Mouse (Mus musculus) embryo, embryonic 10.5 days (tissue): ENCODE results near the gene Inafm2.
A peak's percentile ranks its signal among the peaks of the same experiment; 100 is the strongest.

Experiments
- DNase-seq: peaks from one replicate; pipeline ENCODE4 v3.0.0-alpha.2; 2015; ENCODE audit warnings: low spot score

Gene Inafm2

DNA sequence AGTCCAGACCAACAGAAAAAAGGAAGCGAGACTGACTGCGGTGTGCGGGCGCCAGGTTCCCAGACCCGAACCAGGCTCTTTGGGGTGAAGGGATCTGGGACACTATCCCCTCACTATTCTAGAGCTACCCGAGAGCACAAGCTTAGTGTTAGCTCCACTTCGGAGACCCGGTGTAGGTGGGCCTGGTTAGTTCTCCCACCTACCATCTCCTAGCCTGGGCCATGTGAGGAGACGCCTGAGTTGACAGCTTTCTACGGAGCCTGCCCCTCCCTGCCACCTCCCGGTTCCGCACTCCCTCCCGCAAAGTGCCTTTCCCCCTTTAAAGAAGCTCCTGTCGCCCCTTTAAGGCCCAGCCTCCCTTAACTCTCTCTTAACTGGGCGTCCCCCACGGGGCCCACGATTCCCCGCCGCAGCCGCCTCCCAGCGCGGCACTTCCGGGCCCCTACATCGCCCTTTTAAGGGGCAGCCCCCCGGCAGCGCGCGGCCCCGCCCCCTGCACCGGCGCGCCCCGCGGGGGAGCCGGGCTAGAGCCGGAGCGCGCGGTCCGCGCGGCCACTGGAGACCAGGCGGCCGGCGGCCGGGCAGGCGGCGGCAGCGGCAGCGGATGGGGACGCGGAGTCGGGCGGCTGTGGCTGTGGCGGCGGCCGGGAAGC is at the start of gene Inafm2:
Gene Inafm2 (plus strand): TSS at position 527 of the 653 bp plus-strand sequence.
- DNase-seq = peak; percentile 92

DNA sequence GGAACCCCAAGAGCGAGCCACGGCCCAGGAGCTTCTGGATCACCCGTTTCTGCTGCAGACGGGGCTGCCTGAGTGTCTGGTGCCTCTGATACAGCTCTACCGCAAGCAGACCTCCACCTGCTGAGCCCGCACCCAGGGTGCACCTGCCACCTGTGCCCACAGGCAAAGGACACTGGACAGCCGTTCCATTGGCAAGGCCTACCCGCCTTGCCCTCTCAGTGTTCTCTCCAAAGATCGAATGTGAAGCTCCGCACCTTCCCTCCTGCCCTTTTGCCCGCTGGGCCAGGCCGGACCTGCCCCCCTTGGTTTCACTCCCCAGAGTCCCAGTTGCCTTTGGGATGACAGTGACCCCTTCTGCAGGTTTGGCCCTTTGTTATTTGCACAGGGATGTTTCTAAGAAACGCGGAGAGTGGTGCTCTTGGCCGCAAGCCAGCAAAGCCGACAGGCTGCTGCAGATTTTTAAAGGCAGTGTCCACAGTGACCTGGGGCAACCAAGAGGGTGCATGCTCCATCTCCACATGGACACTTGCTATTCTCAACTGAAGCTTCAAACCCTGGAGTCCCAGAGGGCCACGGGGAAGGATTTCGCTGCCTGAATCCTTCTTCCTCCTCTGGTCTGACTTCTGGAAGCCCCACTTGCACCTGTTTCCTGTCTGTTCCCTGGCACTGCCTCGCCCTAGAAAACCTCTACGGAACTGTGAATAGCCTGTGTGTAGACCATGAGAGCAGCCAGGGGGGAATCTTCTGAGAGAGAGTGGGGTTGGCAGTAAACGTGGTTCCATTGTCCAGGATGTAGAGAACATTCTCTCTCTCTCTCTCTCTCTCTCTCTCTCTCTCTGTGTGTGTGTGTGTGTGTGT is 48.9 kb upstream of the Inafm2 start:
- DNase-seq = no peak

DNA sequence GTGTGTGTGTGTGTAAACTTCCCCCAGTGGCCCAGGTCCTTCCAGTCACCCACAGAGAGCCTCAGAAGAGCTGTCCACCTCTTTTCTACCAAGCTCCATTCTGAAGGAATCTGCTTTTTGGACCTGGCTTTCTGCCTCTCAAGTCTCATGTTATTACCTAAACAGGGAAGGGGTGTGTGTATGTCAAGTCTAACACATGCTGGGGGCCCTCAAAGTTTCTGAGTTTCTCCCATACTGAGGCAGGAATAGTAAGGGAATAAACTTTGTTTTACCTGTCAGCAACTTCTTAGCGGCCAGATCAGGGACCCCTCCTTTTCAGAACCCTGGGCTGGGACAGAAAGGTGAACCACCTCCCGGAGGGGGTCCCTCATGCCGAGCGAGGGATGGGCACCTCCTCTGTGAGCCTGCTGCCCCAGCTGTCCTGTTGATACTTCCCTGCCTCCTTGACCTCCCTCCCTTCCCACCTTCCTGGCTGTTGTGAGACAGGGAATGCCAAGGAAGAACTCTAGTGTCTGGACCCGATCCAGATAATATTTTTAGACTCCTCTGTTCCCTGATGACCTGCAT is 48.2 kb upstream of the Inafm2 start:
- no peak for DNase-seq

DNA sequence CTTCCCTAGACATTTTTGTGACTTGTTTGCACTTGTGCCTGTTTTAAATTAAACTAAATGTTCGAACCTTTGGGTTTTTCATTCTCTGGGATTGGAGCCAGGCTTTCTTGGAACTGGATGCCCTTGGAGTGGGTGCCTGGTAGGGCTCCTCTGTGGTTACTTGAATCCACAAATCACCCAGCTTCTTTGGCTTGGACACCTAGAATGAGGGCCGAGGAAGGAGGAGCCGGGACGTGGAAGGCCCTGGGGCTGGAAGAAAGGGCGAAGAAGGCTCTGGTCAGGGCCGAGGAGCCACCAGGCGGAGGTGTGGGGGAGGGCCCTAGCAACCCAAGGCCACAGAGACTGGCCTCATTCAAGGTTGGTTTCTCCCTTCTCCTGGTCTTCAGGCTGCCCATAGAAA is 47.6 kb upstream of the Inafm2 start:
- no peak for DNase-seq

DNA sequence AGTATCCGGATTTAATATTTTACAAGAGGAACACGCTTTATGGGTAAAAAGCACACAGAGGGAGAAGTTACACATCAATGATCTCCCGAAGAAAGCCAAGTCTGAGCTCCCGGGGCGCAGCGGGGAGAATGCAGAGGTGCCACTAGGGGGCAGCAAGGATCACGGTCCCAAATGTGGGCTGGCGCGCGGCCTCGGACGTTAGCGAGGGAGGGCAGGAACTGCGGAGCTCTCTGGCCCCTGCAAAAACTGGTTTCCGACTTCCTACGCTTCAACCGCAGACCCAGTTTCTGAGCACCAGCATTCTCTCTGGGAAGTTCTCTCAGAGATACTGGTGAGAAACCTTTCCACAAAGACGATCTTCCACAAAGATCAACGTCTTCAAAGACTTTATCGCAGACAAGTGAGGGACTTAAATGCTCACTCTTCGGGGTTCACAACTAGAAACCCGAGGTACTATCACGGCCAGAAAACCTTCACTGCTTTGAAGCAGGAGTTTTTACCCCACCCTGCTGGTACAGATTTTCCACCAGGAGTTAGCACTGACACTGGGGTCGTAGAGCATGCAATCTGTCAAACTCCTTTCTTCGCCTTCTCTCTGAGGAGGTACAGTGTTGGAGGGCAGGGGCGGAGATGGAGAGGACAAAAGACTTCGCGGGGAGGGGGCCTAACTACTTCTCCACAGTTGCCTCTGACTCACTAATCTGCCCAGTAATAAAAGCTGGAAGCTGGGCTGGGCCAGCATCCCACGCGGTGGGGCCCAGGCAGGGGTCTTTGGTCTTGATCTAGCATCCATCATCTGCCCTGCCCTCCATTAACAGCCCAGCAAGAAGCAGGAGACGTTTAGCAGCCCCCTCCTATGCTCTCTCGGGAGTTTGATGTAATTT is 45.1 kb upstream of the Inafm2 start:
- peak; percentile 89 for DNase-seq

DNA sequence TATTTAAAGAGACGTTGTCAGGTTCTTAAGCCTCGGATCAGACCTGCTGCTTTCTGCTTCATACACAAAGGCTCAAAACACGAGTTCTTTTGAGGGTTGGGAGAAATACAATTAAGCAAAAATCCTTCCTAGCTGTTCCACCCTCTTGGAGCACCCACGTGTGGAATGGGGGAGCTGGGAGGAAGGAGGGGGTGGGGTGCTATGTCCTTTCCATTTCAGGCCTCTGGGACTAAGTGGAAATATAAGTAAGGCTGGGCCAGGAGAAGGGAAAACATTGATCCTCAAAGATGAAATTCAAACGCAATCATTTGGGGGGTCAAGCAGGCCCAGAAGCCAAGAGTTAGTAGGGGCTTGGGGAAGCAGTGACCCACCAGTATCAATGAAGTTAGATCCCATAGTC is 44.4 kb upstream of the Inafm2 start:
- peak; percentile 55 for DNase-seq

DNA sequence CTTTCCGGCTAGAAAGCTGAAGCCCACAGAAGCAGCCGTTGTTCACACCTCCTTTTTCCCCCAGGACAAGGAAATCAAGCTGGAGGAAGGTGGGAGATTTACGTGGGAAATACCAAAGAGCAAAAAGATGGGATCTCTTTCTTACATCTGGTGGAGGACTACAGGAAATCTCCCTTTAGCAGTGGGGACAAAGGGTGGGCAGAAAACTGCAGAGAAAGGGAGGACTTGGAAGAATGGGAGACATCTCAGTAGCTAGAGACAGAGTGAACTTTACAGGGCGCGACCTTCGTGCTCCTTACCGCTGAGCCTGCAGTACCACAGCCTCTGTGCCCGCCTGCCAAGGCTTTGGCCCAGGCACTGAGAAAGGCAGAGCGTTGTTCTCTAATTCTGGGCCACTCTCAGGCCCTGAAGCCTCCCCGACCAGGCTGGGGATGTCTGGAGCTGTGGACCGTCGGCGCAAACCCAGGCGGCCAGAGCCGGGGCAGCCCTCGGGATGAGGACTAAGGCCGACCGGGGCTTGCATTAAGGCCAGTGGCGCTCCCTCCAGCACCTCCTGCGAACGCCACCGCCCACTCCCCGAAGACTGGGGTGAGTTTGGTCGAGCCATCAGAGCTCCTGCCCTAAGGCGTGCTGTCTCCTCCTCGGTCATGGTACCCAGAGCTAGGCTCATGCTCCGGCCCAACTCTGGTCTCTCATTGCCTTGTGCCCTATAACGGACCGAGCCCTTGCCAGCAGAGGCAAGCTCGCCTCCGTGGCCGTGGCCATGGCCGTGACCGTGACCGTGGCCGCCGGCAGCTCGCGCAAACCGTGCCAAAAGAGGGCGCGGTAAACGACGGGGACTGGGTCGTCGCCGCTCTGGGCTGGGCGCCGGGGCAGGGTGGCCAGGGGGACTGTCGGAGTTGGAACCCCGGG is 43.3 kb upstream of the Inafm2 start:
- DNase-seq = peak; percentile 35

DNA sequence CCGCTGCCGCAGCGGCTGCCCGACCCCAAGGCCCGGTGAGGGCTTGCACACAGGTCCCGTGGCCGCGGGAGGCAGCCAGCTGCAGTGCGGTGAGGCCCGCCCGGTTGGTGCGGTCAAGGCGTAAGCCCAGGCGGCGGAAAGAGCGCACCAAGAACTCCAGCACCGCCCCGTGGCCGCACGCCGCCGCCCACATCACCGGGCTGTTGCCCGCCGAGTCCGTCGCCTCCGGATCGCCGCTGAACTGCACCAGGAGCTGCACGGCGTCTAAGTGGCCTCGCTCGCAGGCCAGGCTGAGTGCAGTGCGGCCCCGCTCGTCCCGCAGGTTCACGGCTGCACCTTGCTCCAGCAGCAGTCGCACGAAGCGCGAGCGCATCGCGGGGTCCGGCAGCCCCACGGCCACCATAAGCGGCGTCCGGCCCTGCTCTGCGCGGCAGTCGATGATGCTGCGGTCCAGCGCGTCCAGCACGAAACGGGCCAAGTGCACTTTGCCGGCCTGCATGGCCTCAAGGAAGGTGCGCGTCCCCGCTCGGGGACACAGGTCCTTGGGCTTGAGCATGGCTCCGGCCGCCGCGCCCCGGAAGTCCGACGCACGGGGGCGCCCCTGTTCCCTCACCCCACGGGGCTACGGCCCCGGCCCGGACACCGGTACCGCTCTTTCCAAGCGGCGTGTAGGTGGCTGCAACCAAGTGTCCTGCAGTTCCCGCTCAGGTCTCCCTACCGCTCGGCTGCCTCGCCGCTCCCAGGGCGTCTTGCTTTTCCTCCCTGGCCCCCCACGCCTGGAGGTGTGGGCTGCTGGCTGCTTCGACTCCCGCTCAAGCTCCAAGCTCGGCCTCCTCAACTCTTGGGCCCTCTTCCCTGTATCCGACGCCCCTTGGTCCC is 42.4 kb upstream of the Inafm2 start:
- peak; percentile 63 for DNase-seq

DNA sequence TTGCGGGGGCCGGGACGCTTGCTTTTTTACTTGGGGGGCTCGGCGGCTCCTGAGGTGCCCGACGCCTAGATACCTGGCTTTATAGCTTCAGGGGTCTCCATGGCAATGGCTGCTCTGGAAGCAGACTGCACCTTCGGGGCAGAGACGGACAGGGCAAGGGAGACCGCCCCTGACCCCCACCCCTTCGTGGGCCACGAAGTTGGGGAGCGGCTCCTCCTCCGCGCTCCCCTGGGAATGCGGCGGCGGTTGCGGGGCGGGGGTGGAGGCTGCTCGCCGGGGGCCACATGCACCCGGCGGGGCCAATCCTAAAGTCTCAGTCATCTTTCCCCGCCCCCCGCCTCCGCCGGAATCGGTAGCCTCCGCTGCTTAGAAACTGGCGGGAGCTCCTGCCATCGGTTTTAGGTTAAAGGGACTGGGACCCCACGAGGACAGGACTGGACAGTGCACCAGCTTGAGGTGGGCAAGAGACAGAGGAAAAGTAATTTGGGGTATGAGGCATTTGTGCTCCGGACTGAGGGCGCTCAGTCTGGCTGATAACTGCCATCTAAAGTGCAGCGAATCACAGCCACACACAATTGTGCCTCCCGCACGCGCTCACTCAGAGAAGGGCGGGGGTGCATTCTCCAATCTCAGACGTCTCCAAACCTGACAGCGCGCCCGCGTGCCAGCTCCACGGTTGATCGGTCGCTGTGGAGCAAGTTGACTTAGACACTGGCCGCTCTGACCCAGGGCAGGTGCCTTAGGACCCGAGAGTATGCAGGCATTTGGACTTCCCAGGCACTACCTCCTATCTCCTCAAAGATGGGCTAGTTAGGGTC is 41.4 kb upstream of the Inafm2 start, which contains the start of gene Ankrd63:
Gene Ankrd63 (minus strand): TSS at position 51 of the 818 bp plus-strand sequence.
- DNase-seq = peak; percentile 39

DNA sequence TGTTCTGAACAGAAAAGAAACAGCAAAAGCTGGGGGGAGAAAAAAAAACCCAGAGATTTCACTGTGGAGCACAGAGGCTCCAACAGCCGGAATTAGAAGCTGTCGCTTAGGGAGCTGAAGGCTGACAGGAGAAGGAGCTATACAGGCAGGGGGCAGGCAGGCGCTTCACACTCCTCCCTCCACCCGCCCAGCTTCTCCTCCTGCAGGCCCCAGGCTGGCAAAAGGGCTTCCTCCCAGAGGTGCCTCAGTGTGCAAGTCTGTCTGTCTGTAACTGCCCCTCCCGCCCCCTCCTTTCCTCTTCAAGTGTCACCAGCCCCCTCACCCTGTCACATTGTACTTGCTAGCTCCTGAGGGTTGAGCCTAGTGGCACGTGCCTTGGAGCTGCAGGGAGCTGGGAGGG is 39.1 kb upstream of the Inafm2 start:
- no peak for DNase-seq

DNA sequence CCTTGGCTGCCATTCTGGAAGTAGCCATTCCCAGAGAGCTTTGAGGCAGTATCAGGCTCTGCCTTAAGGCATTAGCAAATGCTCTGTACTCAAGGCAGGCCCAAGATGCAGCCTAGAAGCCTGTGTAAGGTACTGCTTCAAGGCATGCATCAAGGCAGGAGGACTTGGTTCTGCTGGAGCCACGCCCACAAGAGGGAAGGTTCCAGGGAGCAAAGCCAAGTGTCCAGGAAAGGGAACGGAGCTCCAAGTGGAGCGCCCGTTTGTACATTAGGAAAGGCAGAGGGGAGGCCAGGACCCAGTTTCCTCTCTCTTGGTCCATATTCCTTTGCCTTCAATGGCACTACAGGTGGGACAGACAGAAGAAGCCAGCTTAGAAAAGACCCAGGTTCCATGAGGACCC is 37.1 kb upstream of the Inafm2 start:
- DNase-seq = no peak

DNA sequence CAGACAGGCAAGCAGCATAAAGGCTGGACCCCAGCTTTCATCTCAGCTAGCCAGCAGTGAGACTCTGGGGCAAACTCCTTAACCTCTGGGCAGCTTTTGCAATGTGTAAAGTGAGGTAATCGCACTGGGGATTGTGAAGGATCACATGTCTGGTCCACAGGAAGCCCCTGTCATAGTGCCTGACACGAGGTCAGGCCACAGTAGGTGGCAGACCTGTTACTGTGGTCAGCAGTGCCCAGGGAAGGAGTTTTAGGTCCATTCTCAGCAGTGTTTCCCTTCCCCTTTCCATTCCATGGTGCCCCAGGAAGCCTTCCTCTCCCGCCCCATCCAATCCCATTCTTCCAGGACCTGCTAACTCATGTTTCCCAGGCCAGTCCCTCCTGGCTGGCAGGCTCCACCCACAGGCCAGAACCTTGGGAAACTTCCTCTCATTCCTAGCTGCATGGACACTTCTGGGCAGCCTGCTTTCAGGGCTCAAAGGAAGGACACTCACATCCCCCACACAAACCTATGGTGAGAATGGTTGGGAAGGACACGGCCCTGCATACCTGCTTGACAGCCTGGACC is 35.8 kb upstream of the Inafm2 start:
- peak; percentile 30 for DNase-seq

DNA sequence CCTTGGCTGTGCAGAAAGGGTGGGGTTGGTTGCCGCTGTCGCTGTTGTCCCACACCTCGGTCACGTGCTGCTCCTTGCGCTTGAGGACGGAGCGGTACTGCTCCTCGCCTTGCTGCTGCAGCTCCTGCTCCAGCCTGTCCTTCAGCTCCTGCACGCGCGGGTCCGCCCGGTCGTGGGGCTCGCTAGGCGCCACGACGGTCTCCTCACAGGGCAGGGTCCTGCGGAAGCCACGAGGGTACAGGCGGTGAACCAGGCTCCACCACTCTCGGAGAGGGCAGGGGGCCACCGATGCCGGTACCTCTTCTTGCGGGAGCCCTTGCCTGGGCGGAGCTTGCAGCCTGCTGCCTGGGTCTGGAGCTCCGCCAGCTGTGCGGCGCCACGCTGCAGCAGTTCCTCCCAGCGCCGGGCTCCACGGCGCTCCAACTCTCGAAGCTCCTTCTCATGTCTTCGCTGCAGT is 34.5 kb upstream of the Inafm2 start:
- peak; percentile 64 for DNase-seq

DNA sequence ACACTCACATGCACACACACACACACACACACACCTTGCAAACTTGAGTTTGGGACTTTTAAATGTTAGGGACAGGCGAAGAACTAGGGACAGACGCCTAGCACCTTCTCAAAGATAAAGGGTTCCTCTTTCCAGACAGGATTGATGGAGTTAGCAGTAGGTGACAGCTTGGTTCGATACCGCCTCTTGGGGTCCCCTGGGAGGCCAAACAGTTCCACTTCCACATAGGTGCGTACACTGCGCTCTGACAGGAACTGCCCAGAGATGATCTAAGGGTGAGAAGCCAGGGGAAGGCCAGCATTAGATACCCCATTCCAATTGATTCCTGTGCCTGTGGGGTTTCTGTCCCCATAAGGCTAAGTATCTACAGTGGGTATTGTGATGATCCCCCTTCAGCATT is 31.9 kb upstream of the Inafm2 start:
- no peak for DNase-seq

DNA sequence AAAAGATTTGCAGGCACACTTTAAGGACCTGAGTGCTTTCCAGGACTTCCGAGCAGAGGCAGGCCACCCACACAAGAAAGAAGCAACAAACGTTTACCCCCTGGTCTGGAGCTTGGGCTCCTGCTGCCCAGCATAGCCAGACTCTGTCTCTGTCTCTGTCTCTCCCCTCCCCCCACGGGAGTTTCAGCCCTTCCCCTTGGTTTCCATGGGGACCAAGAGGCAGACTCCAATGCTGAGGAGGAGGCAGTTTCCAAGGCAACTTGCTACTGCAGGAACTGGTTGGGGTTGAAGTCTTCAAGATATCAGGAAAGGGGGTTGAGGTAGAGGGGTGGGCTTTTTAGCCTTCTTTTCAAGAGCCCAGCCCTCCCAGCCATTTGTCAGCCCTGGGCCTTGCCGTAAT is 31.3 kb upstream of the Inafm2 start:
- peak; percentile 57 for DNase-seq

DNA sequence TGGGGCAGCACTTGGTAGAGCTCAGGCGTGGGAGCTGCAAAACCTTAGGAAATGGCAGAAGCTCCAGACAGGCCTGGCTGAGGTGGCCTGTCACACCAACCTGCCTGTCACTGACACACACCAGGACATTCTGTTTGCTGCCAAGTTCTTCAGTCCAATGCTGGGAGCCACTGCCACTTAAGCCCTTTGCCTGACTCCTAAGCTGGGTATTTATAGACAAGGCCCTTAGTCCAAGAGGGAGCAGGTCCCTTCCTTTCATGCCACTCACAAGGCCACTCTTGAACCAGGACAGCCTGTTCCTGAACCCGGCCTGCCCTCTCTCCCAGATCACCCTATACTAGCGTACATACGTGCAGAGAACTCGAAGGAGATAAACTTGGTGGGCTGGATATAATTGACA is 28.9 kb upstream of the Inafm2 start:
- DNase-seq = no peak

DNA sequence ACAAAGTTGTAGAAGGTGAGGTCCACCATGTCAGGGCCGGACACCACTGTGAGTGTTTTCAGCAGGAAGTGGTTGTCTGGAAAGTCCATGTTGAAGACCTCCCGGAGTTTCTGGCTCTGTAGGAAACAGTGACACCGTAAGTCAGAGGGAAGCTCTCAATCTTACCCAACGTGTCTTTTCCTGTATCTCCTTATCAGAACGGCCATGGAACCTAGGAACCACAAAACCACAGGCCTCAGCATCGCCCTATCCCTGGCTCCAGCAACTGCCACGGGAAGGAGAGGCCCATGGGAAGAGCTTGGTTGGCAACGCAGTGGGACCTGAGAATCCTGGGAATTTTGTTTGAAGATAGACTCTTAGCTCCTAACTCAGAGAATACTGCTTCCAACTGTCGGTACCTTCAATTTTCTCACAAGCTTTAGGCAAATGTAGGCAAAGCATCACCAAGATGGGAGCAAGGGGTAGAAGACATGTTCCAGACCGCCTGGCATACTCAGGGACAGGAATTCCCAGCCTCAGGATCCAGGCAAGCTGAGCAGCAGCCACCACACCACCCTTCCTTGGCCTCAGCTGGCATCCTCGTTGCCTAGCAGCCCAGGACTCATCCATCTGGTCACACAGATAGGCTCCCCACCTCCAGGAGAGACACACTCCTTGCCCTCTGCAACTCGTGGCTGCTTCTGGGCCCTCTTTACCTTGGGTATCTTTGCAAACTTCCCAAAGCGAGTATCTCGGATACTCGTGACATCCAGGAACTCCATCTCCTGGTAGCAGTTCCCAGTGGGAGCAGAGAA is 21.7 kb upstream of the Inafm2 start:
- DNase-seq = no peak

DNA sequence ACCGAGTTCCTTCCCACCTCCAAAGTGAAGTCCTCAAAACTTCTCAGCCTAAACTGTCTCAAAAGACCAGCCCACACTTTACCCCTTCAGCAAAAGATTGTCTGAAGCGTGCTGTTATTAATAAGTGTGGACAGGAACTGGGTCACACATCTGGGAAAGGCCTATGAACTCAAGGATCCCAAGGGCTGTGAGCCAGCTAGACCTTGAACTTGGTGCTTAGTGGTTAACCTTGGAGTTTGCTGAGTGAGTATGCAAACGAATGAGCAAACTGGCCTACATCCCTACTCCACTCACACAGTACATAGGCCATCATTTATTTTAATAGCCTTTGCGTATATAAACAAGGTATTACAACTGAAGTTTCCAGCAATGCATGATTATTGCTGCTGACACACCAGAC is 20.0 kb upstream of the Inafm2 start:
- DNase-seq = no peak
